Mouse (Mus musculus): ENCODE data around the gene Sesn3. TPM values are rescaled to one million over a fixed set of nuclear protein-coding genes. Genes with fewer than 3 reads are reported as not detected.

Sesn3 gene
- polyA plus RNA-seq, 1 experiment from 2014 or later: 22.9 TPM

DNA sequence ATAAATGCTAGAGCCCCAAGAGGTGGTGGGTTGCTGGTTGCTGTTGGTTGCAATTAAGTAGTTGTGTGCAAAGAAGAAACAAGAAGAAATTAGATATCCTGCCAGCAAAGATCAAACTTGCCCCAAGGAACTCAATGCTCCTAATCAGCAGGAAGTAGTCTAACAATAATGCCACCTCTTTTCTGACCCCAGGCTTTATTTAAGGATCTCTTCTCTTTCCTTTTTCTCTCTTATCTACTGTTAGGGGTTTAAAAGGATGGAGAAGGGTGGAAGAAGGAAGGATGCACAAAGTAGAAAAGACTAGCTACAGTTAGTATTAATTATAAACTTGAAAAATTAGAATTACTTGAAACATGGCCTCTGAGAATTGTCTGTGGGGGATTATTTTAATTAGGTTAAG is 97.6 kb downstream of the Sesn3 start:
- H3K9me3 ChIP-seq (replicated peaks): no peaks in the 10 kb centered on the region
- DNase-seq (ENCODE audit: low spot score): no peak
- no peaks in the 10 kb centered on the region for H3K4me1 ChIP-seq
- H3K27me3 ChIP-seq (ENCODE audit: low read depth, poor library complexity, severe bottlenecking): no peaks in the 10 kb centered on the region
- H3K27ac ChIP-seq: no peak overlapping the region
- no peaks in the 10 kb centered on the region for H3K36me3 ChIP-seq
- no peak overlapping the region for H3K4me3 ChIP-seq

DNA sequence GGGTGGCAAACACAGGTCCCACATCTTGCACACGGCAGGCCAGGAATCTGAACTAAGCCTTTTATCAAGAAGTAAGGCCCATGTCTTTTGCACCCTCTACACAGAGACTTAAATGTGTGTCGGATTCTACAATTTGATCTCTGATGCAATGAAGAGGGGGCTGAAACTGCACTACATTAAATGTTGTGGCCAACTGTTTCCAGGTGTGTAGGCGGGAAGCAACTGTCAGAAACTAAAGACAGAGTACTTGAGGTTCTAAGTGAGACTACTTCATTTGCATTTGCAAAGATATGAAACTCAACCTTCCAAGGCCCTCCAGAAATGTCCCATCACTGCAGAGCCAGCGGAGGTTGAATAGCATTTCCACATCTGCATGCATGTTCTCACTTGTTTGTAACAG is 101.3 kb downstream of the Sesn3 start:
- H3K27ac ChIP-seq: no peak overlapping the region
- 93% methylated on average over 4 of the region's 4 CpGs for WGBS
- H3K4me1 ChIP-seq: peaks cover 15% of the 10 kb centered on the region
- H3K4me3 ChIP-seq: no peak overlapping the region
- H3K36me3 ChIP-seq: no peaks in the 10 kb centered on the region
- no peaks in the 10 kb centered on the region for H3K9me3 ChIP-seq (replicated peaks)
- H3K27me3 ChIP-seq (ENCODE audit: low read depth, poor library complexity, severe bottlenecking): peaks cover 23% of the 10 kb centered on the region
- no peak for DNase-seq (ENCODE audit: low spot score)

DNA sequence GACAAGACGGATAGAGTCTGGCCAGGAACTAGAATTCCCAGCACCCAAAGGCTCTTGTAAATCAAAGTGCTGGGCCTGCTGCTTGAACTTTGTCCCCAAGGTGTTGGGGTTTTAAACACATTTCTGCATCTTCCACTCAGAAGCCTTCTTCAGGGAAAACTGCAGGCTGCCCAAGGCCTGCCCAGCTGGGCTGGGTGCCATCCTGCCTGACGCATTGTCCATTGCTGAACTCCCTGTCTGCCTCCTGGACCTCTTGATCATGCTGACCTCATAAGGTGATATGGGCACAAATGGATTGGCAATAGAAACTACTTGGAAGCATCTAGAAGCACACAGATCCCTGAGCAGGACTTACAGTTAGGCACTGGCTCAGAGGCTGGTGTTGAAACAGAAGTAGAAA is 103.3 kb downstream of the Sesn3 start:
- no peaks in the 10 kb centered on the region for H3K9me3 ChIP-seq (replicated peaks)
- H3K27ac ChIP-seq: no peak overlapping the region
- H3K4me1 ChIP-seq: peaks cover 21% of the 10 kb centered on the region
- H3K4me3 ChIP-seq: no peak overlapping the region
- DNase-seq (ENCODE audit: low spot score): no peak
- peaks cover 31% of the 10 kb centered on the region for H3K27me3 ChIP-seq (ENCODE audit: low read depth, poor library complexity, severe bottlenecking)
- WGBS: 96% methylated on average over 2 of the region's 2 CpGs
- H3K36me3 ChIP-seq: no peaks in the 10 kb centered on the region

DNA sequence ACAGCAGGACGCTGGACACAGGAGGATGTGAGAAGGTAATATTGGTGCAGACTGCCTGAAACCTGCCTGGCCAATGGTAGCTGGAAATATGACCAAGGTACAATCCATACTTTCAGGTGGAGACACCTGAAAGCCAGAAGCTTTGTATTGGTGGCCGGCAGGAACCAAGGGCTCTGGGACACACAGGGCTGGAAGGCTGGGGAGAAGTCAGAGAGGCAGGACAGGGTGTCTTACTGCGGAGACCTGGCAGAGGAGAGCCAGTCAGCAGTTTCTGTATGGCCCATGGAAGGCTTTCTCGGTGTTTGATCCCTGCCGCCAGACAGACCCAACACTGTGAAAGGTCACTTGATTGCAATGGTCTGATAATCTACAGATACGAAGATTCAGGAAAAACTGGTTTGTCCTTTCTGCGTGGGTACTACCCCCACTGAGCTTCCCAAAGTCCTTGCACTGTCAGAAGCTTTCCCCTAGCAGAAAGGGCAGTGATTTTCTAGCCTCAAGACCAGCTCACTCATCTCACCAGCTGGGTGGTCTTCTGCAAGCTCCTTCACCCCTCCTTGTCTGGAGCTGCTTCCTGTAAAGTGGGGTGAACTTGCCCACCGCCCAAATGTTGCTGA is 105.0 kb downstream of the Sesn3 start:
- Histone ChIP-seq H3K9me3 (replicated peaks) (no peaks in the 10 kb centered on the region), H3K27ac (peak overlapping the region; percentile 82), H3K4me1 (peaks cover 21% of the 10 kb centered on the region), H3K36me3 (no peaks in the 10 kb centered on the region), H3K4me3 (peak overlapping the region; percentile 76), H3K27me3 (ENCODE audit: low read depth, poor library complexity, severe bottlenecking) (peaks cover 31% of the 10 kb centered on the region)
- 23% methylated on average over 8 of the region's 8 CpGs for WGBS
- no peak for DNase-seq (ENCODE audit: low spot score)

DNA sequence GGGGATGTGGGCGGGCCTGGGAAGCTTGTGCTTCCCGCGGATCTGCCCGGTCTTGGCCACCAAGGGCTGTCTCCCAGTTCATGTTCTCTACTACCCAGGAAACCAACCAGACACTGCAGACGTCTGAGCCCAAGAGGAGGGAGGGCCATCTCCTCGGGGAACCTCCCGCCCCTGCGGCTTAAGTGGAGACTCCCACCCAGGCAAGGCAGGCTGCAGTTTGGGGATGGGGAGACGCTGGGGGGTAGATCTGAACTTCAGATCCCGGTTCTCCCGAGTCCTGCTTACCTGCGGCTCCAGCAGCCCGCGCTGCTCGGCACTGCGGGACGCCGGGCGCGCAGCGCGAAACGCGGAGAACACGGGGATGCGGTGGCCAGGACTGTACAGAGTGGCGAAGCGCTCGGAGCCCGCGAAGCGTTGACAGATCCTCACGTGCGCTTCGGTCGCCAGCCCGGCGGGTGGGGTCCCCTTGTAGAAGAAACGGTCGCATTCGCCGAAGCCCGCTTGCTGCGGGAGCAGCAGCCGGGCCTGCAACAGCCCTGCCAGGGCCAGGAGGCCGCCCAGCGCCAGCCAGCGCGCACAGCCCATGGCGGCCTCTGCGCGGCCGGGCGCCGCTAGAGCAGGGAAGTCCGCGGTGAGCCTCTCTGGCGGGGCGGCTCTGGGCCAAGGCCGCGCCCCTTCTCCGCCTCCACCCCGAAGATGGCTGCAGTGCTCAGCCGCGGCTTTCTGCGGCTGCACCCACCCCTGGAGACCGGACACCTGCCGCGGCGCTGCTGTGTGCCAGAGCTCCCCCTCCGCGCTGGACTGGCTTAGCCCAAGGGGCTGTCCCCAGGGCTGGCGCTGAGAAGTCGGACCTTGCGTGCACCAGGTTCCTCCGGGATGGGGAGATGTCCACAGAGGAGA is 105.8 kb downstream of the Sesn3 start:
- WGBS: under 1% methylated on average over 75 of the region's 76 CpGs
- no peaks in the 10 kb centered on the region for H3K36me3 ChIP-seq
- peaks cover 21% of the 10 kb centered on the region for H3K4me1 ChIP-seq
- peak; percentile 82 for DNase-seq (ENCODE audit: low spot score)
- no peaks in the 10 kb centered on the region for H3K9me3 ChIP-seq (replicated peaks)
- peak overlapping the region; percentile 82 for H3K27ac ChIP-seq
- H3K27me3 ChIP-seq (ENCODE audit: low read depth, poor library complexity, severe bottlenecking): peaks cover 31% of the 10 kb centered on the region
- H3K4me3 ChIP-seq: peak overlapping the region; percentile 76

DNA sequence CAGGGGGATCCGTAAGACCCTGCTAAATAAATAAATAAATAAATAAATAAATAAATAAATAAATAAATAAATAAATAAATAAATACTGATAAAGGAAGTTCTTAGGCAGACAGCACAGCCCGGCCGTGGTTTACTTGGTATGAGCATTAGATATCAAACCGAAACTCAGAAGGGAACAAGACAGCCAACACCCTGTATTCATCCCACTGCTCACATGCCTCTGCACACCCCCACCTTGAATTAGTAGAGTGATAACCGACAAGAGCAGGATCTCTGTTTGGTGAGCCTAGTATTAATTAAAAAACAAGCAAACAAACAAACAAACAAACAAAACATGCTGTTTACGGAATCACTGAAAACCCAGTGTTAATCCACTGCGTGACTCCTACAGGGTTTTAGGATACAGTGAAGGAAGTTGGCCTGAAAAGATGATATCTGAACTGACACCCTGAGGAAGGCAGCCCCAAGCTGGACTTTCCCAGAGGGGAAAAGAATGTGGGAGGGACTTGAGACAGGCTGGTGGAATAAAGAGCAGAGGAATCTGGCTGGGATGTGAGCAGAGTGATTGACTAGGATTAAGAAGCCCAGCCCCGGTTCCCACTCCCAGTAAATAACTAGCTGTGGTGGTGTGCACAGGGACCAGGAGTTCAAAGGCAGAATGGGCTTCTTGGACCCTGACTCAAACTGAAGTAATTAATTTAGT is 106.6 kb downstream of the Sesn3 start, which contains the start of gene Endod1:
Gene Endod1, minus strand, starts transcription at position 155 of the 703 bp plus-strand sequence.
- Histone ChIP-seq H3K4me1 (peaks cover 21% of the 10 kb centered on the region), H3K9me3 (replicated peaks) (no peaks in the 10 kb centered on the region), H3K27me3 (ENCODE audit: low read depth, poor library complexity, severe bottlenecking) (peaks cover 31% of the 10 kb centered on the region), H3K27ac (peak within 1 kb of the TSS; percentile 82), H3K4me3 (peak within 1 kb of the TSS; percentile 76), H3K36me3 (no peaks in the 10 kb centered on the region)
- peak; percentile 45 for DNase-seq (ENCODE audit: low spot score)
- 14% methylated on average over 8 of the region's 8 CpGs for whole genome bisulfite sequencing

DNA sequence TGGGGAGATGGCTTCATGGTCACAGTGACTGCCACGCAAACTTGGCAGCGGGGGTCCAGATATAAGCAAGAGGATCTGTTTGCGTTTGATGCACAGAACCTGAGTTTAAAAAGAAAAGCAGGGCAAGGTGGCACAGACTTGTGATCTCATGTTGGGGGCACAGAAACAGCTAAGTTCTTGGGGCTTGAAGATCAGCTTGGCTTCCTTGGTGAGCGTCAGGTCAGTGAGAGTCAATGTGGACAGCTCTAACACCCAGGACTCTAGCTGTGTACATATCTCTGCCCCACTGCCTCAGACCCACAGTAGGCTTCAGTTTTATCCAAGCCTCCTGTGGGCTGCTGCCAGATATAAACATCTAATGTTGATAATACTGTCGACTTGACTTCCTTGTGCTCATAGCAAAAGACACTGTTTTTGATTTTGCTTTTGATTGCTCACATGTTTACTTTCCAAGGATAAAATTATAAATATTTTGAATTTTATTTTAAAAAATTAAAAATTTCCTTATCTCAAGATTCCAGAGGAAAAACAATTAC is 107.5 kb downstream of the Sesn3 start:
- Histone ChIP-seq H3K4me1 (peaks cover 21% of the 10 kb centered on the region), H3K4me3 (no peak overlapping the region), H3K27ac (no peak overlapping the region), H3K9me3 (replicated peaks) (no peaks in the 10 kb centered on the region), H3K36me3 (no peaks in the 10 kb centered on the region), H3K27me3 (ENCODE audit: low read depth, poor library complexity, severe bottlenecking) (peaks cover 31% of the 10 kb centered on the region)
- 73% methylated on average over 5 of the region's 5 CpGs for WGBS
- DNase-seq (ENCODE audit: low spot score): no peak

Other genes starting within 250 kb of the Sesn3 start
- 4.0 and 4.8 TPM in 2 replicates for gene Endod1, start 106.4 kb downstream of the Sesn3 start, polyA plus RNA-seq (2016; fragmentation: Nextera tagmentation; extraction: Ambion mirVana)
- 0.09 and 0.28 TPM in 2 replicates for gene Kdm4d, start 225.4 kb downstream of the Sesn3 start, polyA plus RNA-seq (2016; fragmentation: Nextera tagmentation; extraction: Ambion mirVana)
- gene Cwc15, start 225.6 kb downstream of the Sesn3 start, polyA plus RNA-seq (2016; fragmentation: Nextera tagmentation; extraction: Ambion mirVana): 179 and 185 TPM in 2 replicates

Data from limb, embryonic 10.5 days (tissue).